Mouse (Mus musculus) forebrain, embryonic 13.5 days (tissue): ENCODE measurements around the gene Unc45a. TPM values are rescaled to one million over a fixed set of nuclear protein-coding genes. Genes with fewer than 3 reads are reported as not detected.

ENCODE experiments used
- ATAC-seq: fragments of 200-750 bp; cut with Nextera tagmentation; 2 replicates; pipeline ENCODE4 v1.8.0; 2017
- H3K27ac ChIP-seq: fragments of 300-500 bp; sonication (generic); 2 replicates; pipeline ENCODE4 v1.5.1; 2015; ENCODE audit warnings: inconsistent platforms, mild to moderate bottlenecking, moderate library complexity
- H3K27me3 ChIP-seq: fragments of 300-500 bp; sonication (generic); 2 replicates; pipeline ENCODE4 v1.6.1; 2015; ENCODE audit warnings: mild to moderate bottlenecking, inconsistent platforms
- H3K36me3 ChIP-seq: fragments of 300-500 bp; sonication (generic); 2 replicates; pipeline ENCODE4 v1.6.1; 2015; ENCODE audit warnings: mild to moderate bottlenecking, inconsistent platforms; ENCODE audit not compliant: poor library complexity, severe bottlenecking
- H3K4me1 ChIP-seq: fragments of 300-500 bp; sonication (generic); 2 replicates; pipeline ENCODE4 v1.6.1; 2015; ENCODE audit warnings: inconsistent platforms
- H3K4me2 ChIP-seq: fragments of 300-500 bp; sonication (generic); 2 replicates; pipeline ENCODE4 v1.6.1; 2015; ENCODE audit warnings: inconsistent platforms, mild to moderate bottlenecking, moderate library complexity
- H3K4me3 ChIP-seq: fragments of 300-500 bp; sonication (generic); 2 replicates; pipeline ENCODE4 v1.5.1; 2015; ENCODE audit warnings: mild to moderate bottlenecking, inconsistent platforms
- H3K9ac ChIP-seq: fragments of 300-500 bp; sonication (generic); 2 replicates; pipeline ENCODE4 v1.6.1; 2015; ENCODE audit warnings: mild to moderate bottlenecking, inconsistent platforms
- H3K9me3 ChIP-seq: fragments of 300-500 bp; sonication (generic); replicated peaks from 2 replicates; pipeline ENCODE4 v1.6.1; 2016; ENCODE audit warnings: inconsistent platforms
- WGBS: fragments of 180-500 bp; shearing (Covaris S2); methylation state at CpG from one replicate; pipeline ENCODE4 v1.1.7; 2015; 5-methylcytosine and 5-hydroxymethylcytosine counted together
- polyA plus RNA-seq: library from polyadenylated mRNA; unstranded; fragments of >200 nt; fragmentation: Nextera tagmentation; extraction: Ambion mirVana; gene quantifications from 2 replicates; pipeline ENCODE4 v1.2.1, GENCODE M21; 2015

Gene Unc45a
- polyA plus RNA-seq, 1 experiment from 2014 or later: 40.8 TPM

- no peak overlapping the region for H3K27ac ChIP-seq
- no peak overlapping the region for H3K9ac ChIP-seq
- ATAC-seq: no peak
- H3K4me2 ChIP-seq: no peak overlapping the region
- H3K36me3 ChIP-seq: peaks cover 95% of the 10 kb centered on the region
- peaks cover 11% of the 10 kb centered on the region for H3K4me1 ChIP-seq
- no peak overlapping the region for H3K4me3 ChIP-seq
- no peaks in the 10 kb centered on the region for H3K9me3 ChIP-seq
- 79% methylated on average over 3 of the region's 3 CpGs for whole genome bisulfite sequencing
- H3K27me3 ChIP-seq: no peaks in the 10 kb centered on the region
Observed at GRCm38 (mm10) chr7:80360435-80360834, 19.6 kb upstream of the Unc45a start.

GRCm38 (mm10) chr7:80358039-80358438 is 17.2 kb upstream of the Unc45a start:
- Histone ChIP-seq H3K4me3 (no peak overlapping the region), H3K4me2 (no peak overlapping the region), H3K27me3 (no peaks in the 10 kb centered on the region), H3K9me3 (no peaks in the 10 kb centered on the region), H3K27ac (no peak overlapping the region), H3K4me1 (peaks cover 11% of the 10 kb centered on the region), H3K9ac (no peak overlapping the region), H3K36me3 (peaks cover 91% of the 10 kb centered on the region)
- 57% methylated on average over 4 of the region's 4 CpGs for WGBS
- ATAC-seq: no peak

DNA sequence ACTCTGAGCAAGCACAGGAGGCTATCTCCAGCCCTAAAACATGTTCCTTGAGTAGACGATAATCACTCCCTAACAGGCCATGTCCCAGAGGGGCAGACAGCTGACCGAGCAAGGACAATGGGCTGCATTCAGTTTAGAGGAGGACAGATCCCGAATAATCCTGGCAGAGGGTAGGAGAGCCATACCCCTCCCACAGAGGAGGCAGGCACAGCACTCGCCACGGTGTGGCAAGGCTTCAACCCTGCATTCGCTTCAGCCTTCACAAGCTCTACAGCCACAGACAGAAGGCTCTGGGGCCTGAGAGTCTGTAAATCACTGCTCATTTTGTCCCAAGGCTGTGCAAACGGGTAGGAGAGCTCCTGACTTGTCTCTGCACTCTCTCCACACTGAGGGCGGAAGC is 16.4 kb upstream of the Unc45a start:
- no peaks in the 10 kb centered on the region for H3K9me3 ChIP-seq
- 13% methylated on average over 8 of the region's 8 CpGs for WGBS
- ATAC-seq: no peak
- peaks cover 91% of the 10 kb centered on the region for H3K36me3 ChIP-seq
- H3K4me1 ChIP-seq: peaks cover 11% of the 10 kb centered on the region
- H3K4me3 ChIP-seq: no peak overlapping the region
- no peaks in the 10 kb centered on the region for H3K27me3 ChIP-seq
- no peak overlapping the region for H3K4me2 ChIP-seq
- peak overlapping the region; percentile 54 for H3K27ac ChIP-seq
- peak overlapping the region; percentile 31; the same call in 1 of the 2 replicates for H3K9ac ChIP-seq

- Histone ChIP-seq H3K4me1 (peaks cover 11% of the 10 kb centered on the region), H3K4me3 (no peak overlapping the region), H3K36me3 (peaks cover 88% of the 10 kb centered on the region), H3K27me3 (no peaks in the 10 kb centered on the region), H3K9me3 (no peaks in the 10 kb centered on the region), H3K27ac (peak overlapping the region; percentile 54; the same call in 1 of the 2 replicates), H3K4me2 (no peak overlapping the region), H3K9ac (0 out of 2 replicates have a peak overlapping the region, but pooled peaks have one; percentile 31)
- WGBS: 86% methylated on average over 13 of the region's 13 CpGs
- ATAC-seq: no peak
Observed at GRCm38 (mm10) chr7:80356351-80356750, 15.5 kb upstream of the Unc45a start.

GRCm38 (mm10) chr7:80352920-80353319 is 12.1 kb upstream of the Unc45a start:
- WGBS: 93% methylated on average over 8 of the region's 8 CpGs
- H3K27ac ChIP-seq: no peak overlapping the region
- no peaks in the 10 kb centered on the region for H3K27me3 ChIP-seq
- H3K4me2 ChIP-seq: no peak overlapping the region
- H3K4me3 ChIP-seq: no peak overlapping the region
- no peak overlapping the region for H3K9ac ChIP-seq
- ATAC-seq: no peak
- peaks cover 74% of the 10 kb centered on the region for H3K36me3 ChIP-seq
- H3K4me1 ChIP-seq: peaks cover 11% of the 10 kb centered on the region
- no peaks in the 10 kb centered on the region for H3K9me3 ChIP-seq

- Histone ChIP-seq H3K27ac (no peak overlapping the region), H3K27me3 (no peaks in the 10 kb centered on the region), H3K36me3 (peaks cover 56% of the 10 kb centered on the region), H3K9me3 (no peaks in the 10 kb centered on the region), H3K4me3 (no peak overlapping the region), H3K4me1 (no peaks in the 10 kb centered on the region), H3K9ac (no peak overlapping the region), H3K4me2 (no peak overlapping the region)
- no peak for ATAC-seq
- WGBS: 73% methylated on average over 2 of the region's 2 CpGs
Observed at GRCm38 (mm10) chr7:80350808-80351207, 10.0 kb upstream of the Unc45a start.

DNA sequence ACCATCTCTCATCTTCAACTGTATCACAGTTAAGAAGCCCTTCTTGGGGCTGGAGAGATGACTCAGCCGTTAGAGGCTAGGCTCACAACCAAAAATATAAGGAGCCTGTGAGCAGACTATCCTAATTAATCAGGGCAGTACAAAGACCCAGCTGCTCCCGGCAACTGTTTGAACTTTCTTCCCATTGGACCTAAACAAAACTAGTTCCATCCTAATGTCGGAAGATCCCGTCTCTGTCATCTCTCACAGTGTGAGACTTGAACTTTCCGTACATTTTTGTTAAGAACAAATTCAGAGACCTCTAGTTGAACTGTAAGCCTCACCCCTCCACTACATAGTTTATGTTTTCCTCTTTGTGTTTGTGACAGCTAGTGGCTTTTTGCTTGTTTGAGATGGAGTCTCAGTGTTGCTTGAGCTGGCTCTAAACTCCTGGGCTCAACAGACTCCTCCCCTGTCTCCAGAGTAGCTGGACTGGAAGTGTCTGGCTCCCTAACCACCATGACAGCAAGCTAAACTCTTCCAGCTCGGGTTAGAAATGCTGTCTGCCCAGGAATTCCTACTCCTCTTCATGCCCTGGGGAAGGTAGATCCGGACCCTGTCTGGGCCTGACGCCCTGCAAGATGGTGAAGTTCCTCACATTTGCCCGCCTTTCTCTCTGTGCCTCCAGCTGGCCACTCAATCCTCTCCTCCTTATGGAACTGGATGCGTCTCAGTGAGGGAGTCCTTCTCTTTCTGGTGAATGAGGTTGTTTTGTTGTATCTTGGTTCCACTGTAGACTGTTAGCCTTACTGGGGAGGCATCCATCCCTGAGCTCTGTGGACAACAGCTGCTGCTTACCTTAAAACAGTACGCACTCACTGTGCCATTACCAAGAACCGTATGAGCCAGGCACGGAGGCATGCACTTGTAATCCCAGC is 7.1 kb upstream of the Unc45a start:
- Histone ChIP-seq H3K27ac (no peak overlapping the region), H3K9me3 (no peaks in the 10 kb centered on the region), H3K36me3 (peaks cover 41% of the 10 kb centered on the region), H3K4me1 (peaks cover 7% of the 10 kb centered on the region), H3K4me3 (no peak overlapping the region), H3K9ac (no peak overlapping the region), H3K27me3 (no peaks in the 10 kb centered on the region), H3K4me2 (no peak overlapping the region)
- 77% methylated on average over 13 of the region's 13 CpGs for WGBS
- ATAC-seq: no peak

GRCm38 (mm10) chr7:80346830-80347229 is 6.0 kb upstream of the Unc45a start:
- H3K9me3 ChIP-seq: no peaks in the 10 kb centered on the region
- H3K27me3 ChIP-seq: no peaks in the 10 kb centered on the region
- peaks cover 16% of the 10 kb centered on the region for H3K4me1 ChIP-seq
- ATAC-seq: no peak
- WGBS: 87% methylated on average over 5 of the region's 5 CpGs
- H3K9ac ChIP-seq: no peak overlapping the region
- no peak overlapping the region for H3K4me3 ChIP-seq
- H3K4me2 ChIP-seq: no peak overlapping the region
- H3K36me3 ChIP-seq: peaks cover 32% of the 10 kb centered on the region
- no peak overlapping the region for H3K27ac ChIP-seq

DNA sequence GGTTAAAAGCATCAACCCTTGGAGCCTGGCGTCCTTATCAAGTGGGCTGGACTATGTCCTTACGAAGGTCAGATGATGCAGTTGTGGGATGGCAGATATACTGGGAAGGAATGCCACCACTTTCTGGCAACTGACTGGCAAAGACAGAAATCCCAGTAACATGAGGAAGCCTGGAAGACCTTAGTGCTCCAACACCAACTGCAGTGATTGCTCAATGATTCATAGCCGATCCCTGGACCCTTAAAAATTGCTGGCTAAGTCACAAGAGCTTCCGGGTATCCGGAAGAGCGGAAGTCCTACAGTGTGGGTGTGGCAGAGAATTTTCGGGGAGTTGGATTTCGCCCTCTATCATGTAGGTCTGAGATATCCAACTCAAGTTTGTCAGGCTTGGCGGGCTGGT is 5.4 kb upstream of the Unc45a start:
- no peak overlapping the region for H3K9ac ChIP-seq
- no peaks in the 10 kb centered on the region for H3K27me3 ChIP-seq
- H3K36me3 ChIP-seq: peaks cover 26% of the 10 kb centered on the region
- no peak overlapping the region for H3K4me2 ChIP-seq
- no peak overlapping the region for H3K27ac ChIP-seq
- peaks cover 20% of the 10 kb centered on the region for H3K4me1 ChIP-seq
- 96% methylated on average over 9 of the region's 9 CpGs for WGBS
- H3K4me3 ChIP-seq: no peak overlapping the region
- no peak for ATAC-seq
- no peaks in the 10 kb centered on the region for H3K9me3 ChIP-seq

GRCm38 (mm10) chr7:80343270-80344018 is 2.6 kb upstream of the Unc45a start:
- ATAC-seq: peak; percentile 8; the same call in 1 of the 2 replicates
- Histone ChIP-seq H3K9ac (peak overlapping the region; percentile 78), H3K4me1 (peaks cover 39% of the 10 kb centered on the region), H3K36me3 (0 out of 2 replicates have a peak, but pooled peaks cover 8% of the 10 kb centered on the region), H3K4me2 (peak overlapping the region; percentile 69), H3K27ac (peak overlapping the region; percentile 80), H3K4me3 (peak overlapping the region; percentile 55), H3K9me3 (no peaks in the 10 kb centered on the region), H3K27me3 (no peaks in the 10 kb centered on the region)
- WGBS: 25% methylated on average over 19 of the region's 19 CpGs

DNA sequence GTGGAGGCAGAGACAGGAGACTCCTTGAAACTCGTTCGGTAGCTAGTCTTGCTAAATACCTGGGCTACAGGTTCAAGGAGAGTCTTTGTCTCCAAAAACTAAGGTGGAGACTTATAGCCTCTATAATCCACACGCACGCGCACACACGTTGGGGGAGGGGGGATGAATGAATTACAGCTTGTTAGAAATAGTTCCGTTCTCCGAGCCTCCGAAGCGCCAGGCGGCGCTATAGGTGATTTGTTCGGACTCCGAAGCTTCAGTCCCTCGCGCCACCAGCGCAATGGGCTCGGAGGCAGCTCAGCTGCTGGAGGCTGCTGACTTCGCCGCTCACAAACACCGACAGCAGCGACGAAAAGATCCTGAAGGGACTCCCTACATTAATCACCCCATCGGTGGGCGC is 2.1 kb upstream of the Unc45a start, which contains the start of gene Hddc3:
TSS of gene Hddc3 (plus strand) at position 247 of the 400 bp plus-strand sequence.
- H3K9me3 ChIP-seq: no peaks in the 10 kb centered on the region
- H3K9ac ChIP-seq: peak within 1 kb of the TSS; percentile 78
- H3K4me2 ChIP-seq: peak within 1 kb of the TSS; percentile 69
- ATAC-seq: peak; percentile 46
- WGBS: 1% methylated on average over 25 of the region's 25 CpGs
- H3K4me1 ChIP-seq: peaks cover 45% of the 10 kb centered on the region
- peak within 1 kb of the TSS; percentile 55 for H3K4me3 ChIP-seq
- H3K27ac ChIP-seq: peak within 1 kb of the TSS; percentile 80
- no peaks in the 10 kb centered on the region for H3K27me3 ChIP-seq
- 0 out of 2 replicates have a peak, but pooled peaks cover 8% of the 10 kb centered on the region for H3K36me3 ChIP-seq

DNA sequence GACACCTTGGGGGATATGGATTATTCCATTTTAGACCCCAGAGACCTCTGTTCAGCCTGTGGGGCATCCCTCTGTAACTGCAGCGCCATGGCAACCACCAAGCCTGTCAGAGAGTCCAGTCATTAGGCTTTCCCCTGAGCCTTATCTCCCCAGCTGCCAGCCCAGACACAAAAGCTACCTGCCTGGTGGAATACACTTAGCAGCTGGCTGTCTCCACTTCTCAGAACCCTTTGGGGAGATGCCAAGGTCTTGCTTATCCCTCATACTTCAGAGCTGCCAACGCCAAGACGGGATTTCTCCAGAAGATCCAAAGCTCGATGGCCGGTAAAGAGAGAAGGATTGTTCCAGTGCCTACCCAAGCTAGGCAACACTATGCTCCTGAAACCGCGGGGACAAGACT is 988 bp upstream of the Unc45a start:
- Histone ChIP-seq H3K4me1 (peaks cover 50% of the 10 kb centered on the region), H3K4me3 (no peak overlapping the region), H3K27ac (no peak overlapping the region), H3K27me3 (no peaks in the 10 kb centered on the region), H3K9me3 (no peaks in the 10 kb centered on the region), H3K4me2 (no peak overlapping the region), H3K36me3 (peaks cover 13% of the 10 kb centered on the region), H3K9ac (no peak overlapping the region)
- 77% methylated on average over 7 of the region's 7 CpGs for WGBS
- ATAC-seq: no peak
